Mouse (Mus musculus) kidney, adult 2 months (tissue): ENCODE measurements around the gene Hspa1a.

Experiments
- CTCF ChIP-seq: fragments of 200-500 bp; conservative IDR thresholded peaks from 2 replicates; pipeline ENCODE4 v1.5.1; 2011; ENCODE audit warnings: low read depth, mild to moderate bottlenecking, control low read depth, low read length, moderate library complexity, mixed read lengths; ENCODE audit not compliant: insufficient read depth, insufficient read length
- POLR2A ChIP-seq: fragments of 200-500 bp; IDR thresholded peaks from one replicate; pipeline ENCODE4 v1.6.1; 2011; ENCODE audit warnings: low read depth, low read length, control low read depth

GRCm38 (mm10) chr17:34956340-34956739 lies 15.6 kb downstream of the Hspa1a start:
- no peak for TF ChIP-seq POLR2A
- no peak for TF ChIP-seq CTCF
